Mouse (Mus musculus) leukemia stem cell, adult 10-12 weeks (primary cell): ENCODE measurements around the gene Crabp1. TPM values are rescaled to one million over a fixed set of nuclear protein-coding genes. Genes with fewer than 3 reads are reported as not detected.

Source experiments
- polyA plus RNA-seq: library from polyadenylated mRNA; stranded (reverse); fragments of >175 nt; gene quantifications from 2 replicates; pipeline ENCODE4 v1.2.3, GENCODE M21; 2012; ENCODE audit warnings: low replicate concordance

The Crabp1 gene
- polyA plus RNA-seq = not detected in 2 replicates

DNA sequence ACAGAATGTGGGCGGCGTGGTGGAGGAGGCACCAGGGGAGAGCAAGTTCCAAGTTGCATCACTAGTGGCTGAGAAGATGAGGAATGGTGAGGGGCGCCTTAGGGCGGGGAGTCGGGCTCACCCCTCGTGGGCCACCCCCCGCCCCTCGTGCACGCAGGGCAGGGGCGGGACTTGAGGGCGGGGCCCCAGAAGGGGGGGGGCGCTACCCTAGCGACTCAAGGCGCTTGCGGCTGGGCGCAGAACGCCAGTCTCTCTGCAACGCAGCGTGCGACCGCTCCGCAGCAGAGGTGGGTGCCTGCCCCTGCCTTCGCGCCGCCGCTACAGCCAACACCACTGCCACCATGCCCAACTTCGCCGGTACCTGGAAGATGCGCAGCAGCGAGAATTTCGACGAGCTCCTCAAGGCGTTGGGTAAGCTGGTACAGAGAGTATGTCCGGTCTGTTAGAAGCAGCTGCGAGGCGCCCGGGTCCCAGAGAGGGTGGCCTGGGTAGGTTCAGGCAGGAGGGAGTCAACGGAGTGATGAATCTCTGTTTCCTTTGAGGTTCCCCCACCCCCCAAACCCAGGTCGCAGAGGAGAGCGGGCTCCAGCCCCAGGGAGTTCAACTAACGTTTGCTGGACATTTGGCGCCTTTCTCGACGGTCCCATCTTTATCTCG, at the start of gene Crabp1:
Gene Crabp1 (plus strand): TSS at position 188 of the 657 bp plus-strand sequence.

GRCm38 (mm10) chr9:54733921-54734638, 30.5 kb upstream of the Crabp1 start, which contains the start of gene Wdr61:
Gene Wdr61 (minus strand): TSS chr9:54734519.

Other genes with a start within 250 kb of the Crabp1 start
- not detected in 2 replicates for gene Sh2d7, start 225.8 kb upstream of the Crabp1 start, polyA plus RNA-seq
- 2.3 and 2.5 TPM in 2 replicates for gene Cib2, start 204.5 kb upstream of the Crabp1 start, polyA plus RNA-seq
- 5.7 and 25.3 TPM in 2 replicates for gene Idh3a, start 178.4 kb upstream of the Crabp1 start, polyA plus RNA-seq
- gene Acsbg1, start 102.9 kb upstream of the Crabp1 start, polyA plus RNA-seq = 0.30 and 0.48 TPM in 2 replicates
- 10.8 and 12.0 TPM in 2 replicates for gene Dnaja4, start 65.9 kb upstream of the Crabp1 start, polyA plus RNA-seq
- 2.3 and 39.0 TPM in 2 replicates for gene Wdr61, start 30.2 kb upstream of the Crabp1 start, polyA plus RNA-seq
- 0.34 and 1.4 TPM in 2 replicates for gene Ireb2, start 99.0 kb downstream of the Crabp1 start, polyA plus RNA-seq
- gene Hykk, start 152.5 kb downstream of the Crabp1 start, polyA plus RNA-seq = 0.39 TPM in 1 of 2 replicates, not detected in the other
- gene Psma4, start 186.0 kb downstream of the Crabp1 start, polyA plus RNA-seq = 1.4 and 3.9 TPM in 2 replicates
- gene AY074887, start 186.2 kb downstream of the Crabp1 start, polyA plus RNA-seq = not detected in 2 replicates
- not detected in 2 replicates for gene Chrna5, start 216.1 kb downstream of the Crabp1 start, polyA plus RNA-seq